Mouse (Mus musculus) liver, postnatal 0 days (tissue): ENCODE measurements around the gene Olfr1032. TPM values are rescaled to one million over a fixed set of nuclear protein-coding genes. Genes with fewer than 3 reads are reported as not detected.

Experiments used
- polyA plus RNA-seq: library from polyadenylated mRNA; unstranded; fragments of >200 nt; fragmentation: Nextera tagmentation; extraction: Ambion mirVana; gene quantifications from 2 replicates; pipeline ENCODE4 v1.2.1, GENCODE M21; 2015

The Olfr1032 gene
- polyA plus RNA-seq, 1 experiment from 2014 or later: not detected

Other genes starting within 250 kb of the Olfr1032 start
- gene Olfr1012, start 242.8 kb upstream of the Olfr1032 start, polyA plus RNA-seq: not detected in 2 replicates
- gene Olfr1013, start 238.4 kb upstream of the Olfr1032 start, polyA plus RNA-seq: not detected in 2 replicates
- not detected in 2 replicates for gene Olfr1014, start 232.8 kb upstream of the Olfr1032 start, polyA plus RNA-seq
- gene Olfr1015, start 223.5 kb upstream of the Olfr1032 start, polyA plus RNA-seq: not detected in 2 replicates
- not detected in 2 replicates for gene Olfr1016, start 203.0 kb upstream of the Olfr1032 start, polyA plus RNA-seq
- gene Olfr1018, start 187.1 kb upstream of the Olfr1032 start, polyA plus RNA-seq: not detected in 2 replicates
- gene Olfr1019, start 160.1 kb upstream of the Olfr1032 start, polyA plus RNA-seq: not detected in 2 replicates
- gene Olfr1020, start 158.5 kb upstream of the Olfr1032 start, polyA plus RNA-seq: not detected in 2 replicates
- gene Olfr1022, start 136.9 kb upstream of the Olfr1032 start, polyA plus RNA-seq: not detected in 2 replicates
- gene Olfr1023, start 119.9 kb upstream of the Olfr1032 start, polyA plus RNA-seq: not detected in 2 replicates
- not detected in 2 replicates for gene Olfr1024, start 100.5 kb upstream of the Olfr1032 start, polyA plus RNA-seq
- gene Olfr1025-ps1, start 90.3 kb upstream of the Olfr1032 start, polyA plus RNA-seq: not detected in 2 replicates
- not detected in 2 replicates for gene Olfr1026, start 84.0 kb upstream of the Olfr1032 start, polyA plus RNA-seq
- not detected in 2 replicates for gene Olfr1028, start 55.1 kb upstream of the Olfr1032 start, polyA plus RNA-seq
- not detected in 2 replicates for gene Olfr1029, start 31.6 kb upstream of the Olfr1032 start, polyA plus RNA-seq
- gene Olfr1030, start 26.3 kb upstream of the Olfr1032 start, polyA plus RNA-seq: not detected in 2 replicates
- not detected in 2 replicates for gene Olfr1031, start 15.2 kb upstream of the Olfr1032 start, polyA plus RNA-seq
- gene Olfr1033, start 15.1 kb downstream of the Olfr1032 start, polyA plus RNA-seq: 4.6 and 5.4 TPM in 2 replicates
- 0.15 and 0.22 TPM in 2 replicates for gene Olfr1034, start 40.3 kb downstream of the Olfr1032 start, polyA plus RNA-seq
- gene Olfr1036, start 68.5 kb downstream of the Olfr1032 start, polyA plus RNA-seq: not detected in 2 replicates
- gene Olfr1037, start 81.8 kb downstream of the Olfr1032 start, polyA plus RNA-seq: not detected in 2 replicates
- gene Olfr1039, start 130.4 kb downstream of the Olfr1032 start, polyA plus RNA-seq: not detected in 2 replicates
- gene Olfr1040, start 141.2 kb downstream of the Olfr1032 start, polyA plus RNA-seq: not detected in 2 replicates
- not detected in 2 replicates for gene Olfr1042, start 156.3 kb downstream of the Olfr1032 start, polyA plus RNA-seq
- not detected in 2 replicates for gene Olfr1043, start 162.0 kb downstream of the Olfr1032 start, polyA plus RNA-seq
- gene Olfr1044, start 172.3 kb downstream of the Olfr1032 start, polyA plus RNA-seq: not detected in 2 replicates
- not detected in 2 replicates for gene Olfr52, start 180.1 kb downstream of the Olfr1032 start, polyA plus RNA-seq
- gene Olfr1045, start 197.5 kb downstream of the Olfr1032 start, polyA plus RNA-seq: not detected in 2 replicates
- gene Olfr1046, start 213.8 kb downstream of the Olfr1032 start, polyA plus RNA-seq: not detected in 2 replicates
- gene Olfr1047, start 225.9 kb downstream of the Olfr1032 start, polyA plus RNA-seq: not detected in 2 replicates
- gene Olfr1048, start 234.7 kb downstream of the Olfr1032 start, polyA plus RNA-seq: not detected in 2 replicates